Mouse (Mus musculus) MEL (cell line): ENCODE measurements at regions not wholly inside any gene's neighbourhood (a gene's known extent, or its start where the extent isn't known, plus 50 kb on each side); places are given as distances from the start of the nearest gene placed in this dataset.

ENCODE experiments used
- E2F4 ChIP-seq: IDR thresholded peaks from 2 replicates; pipeline ENCODE4 v1.6.1; 2011; ENCODE audit warnings: low read depth, low read length, improper control_type of control experiment, borderline replicate concordance
- HCFC1 ChIP-seq: IDR thresholded peaks from 2 replicates; pipeline ENCODE4 v1.6.1; 2012; ENCODE audit warnings: low read depth, mild to moderate bottlenecking, inconsistent platforms, low read length, improper control_type of control experiment, moderate library complexity
- MAX ChIP-seq: IDR thresholded peaks from 2 replicates; pipeline ENCODE4 v1.6.1; 2011; ENCODE audit warnings: low read length, improper control_type of control experiment
- POLR2A ChIP-seq, 2 experiments: IDR thresholded peaks; 2 replicates each; pipeline ENCODE4 v1.6.1; 2011 to 2012; ENCODE audit warnings: low read length in 2 of 2, mild to moderate bottlenecking in 2 of 2, control low read depth in 1 of 2, improper control_type of control experiment in 1 of 2, low read depth in 1 of 2, moderate library complexity in 1 of 2; ENCODE audit not compliant: control insufficient read depth in 1 of 2, insufficient read depth in 1 of 2, poor library complexity in 1 of 2
- TCF12 ChIP-seq: IDR thresholded peaks from 2 replicates; pipeline ENCODE4 v1.6.1; 2014; ENCODE audit warnings: low read depth, mild to moderate bottlenecking, inconsistent platforms, low read length, improper control_type of control experiment, moderate library complexity
- ZC3H11A ChIP-seq: IDR thresholded peaks from 2 replicates; pipeline ENCODE4 v1.6.1; 2012; ENCODE audit warnings: low read depth, mild to moderate bottlenecking, inconsistent platforms, low read length, improper control_type of control experiment

DNA sequence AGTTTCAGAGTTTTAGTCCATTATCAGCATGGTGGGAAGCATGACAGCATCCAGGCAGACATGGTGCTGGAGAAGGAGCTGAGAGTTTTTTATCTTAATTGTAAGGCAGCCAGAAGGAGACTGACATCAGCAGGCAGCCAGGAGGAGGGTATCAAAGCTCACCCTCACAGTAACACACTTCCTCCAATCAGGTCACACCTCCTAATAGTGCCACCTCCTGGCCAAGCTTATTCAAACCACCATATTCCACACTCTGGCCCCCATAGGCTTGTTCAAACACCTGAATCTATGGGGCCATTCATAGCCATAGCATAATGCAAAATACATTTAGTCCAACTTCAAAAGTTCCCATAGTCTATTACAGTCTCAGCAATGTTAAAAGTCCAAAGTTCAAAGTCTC, 65.1 kb upstream of the Clec14a start:
- TF ChIP-seq POLR2A (IDR thresholded peaks at IDR 0.05; ENCODE audit: control insufficient read depth in 1 of 2, insufficient read depth in 1 of 2, low read depth in 1 of 2, low read length in 2 of 2, poor library complexity in 1 of 2) = no peak
- no peak for TF ChIP-seq ZC3H11A
- TF ChIP-seq TCF12 = no peak
- TF ChIP-seq MAX = no peak
- TF ChIP-seq E2F4 = no peak
- TF ChIP-seq HCFC1 = no peak
